Mouse (Mus musculus) intestine, postnatal 0 days (tissue): Measurements from ENCODE around the gene 1700069L16Rik. TPM values are rescaled to one million over a fixed set of nuclear protein-coding genes. Genes with fewer than 3 reads are reported as not detected.

Experiments
- ATAC-seq: fragments of 200-750 bp; cut with Nextera tagmentation; 2 replicates; pipeline ENCODE4 v1.8.0; 2017; ENCODE audit warnings: mild to moderate bottlenecking, moderate TSS enrichment, moderate library complexity
- H3K27ac ChIP-seq: fragments of 300-500 bp; sonication (generic); 2 replicates; pipeline ENCODE4 v1.5.1; 2014; ENCODE audit warnings: mild to moderate bottlenecking, low read depth, low read length, moderate library complexity
- H3K27me3 ChIP-seq: fragments of 300-500 bp; sonication (generic); replicated peaks from 2 replicates; pipeline ENCODE4 v1.6.1; 2014; ENCODE audit warnings: low read length, mixed read lengths; ENCODE audit not compliant: control insufficient read depth, insufficient read depth
- H3K36me3 ChIP-seq: fragments of 300-500 bp; sonication (generic); 2 replicates; pipeline ENCODE4 v1.6.1; 2014; ENCODE audit warnings: mild to moderate bottlenecking, moderate library complexity; ENCODE audit not compliant: control insufficient read depth, insufficient read depth
- H3K4me1 ChIP-seq: fragments of 300-500 bp; sonication (generic); replicated peaks from 2 replicates; pipeline ENCODE4 v1.6.1; 2014; ENCODE audit warnings: antibody characterized with exemption, low read length, mixed read lengths; ENCODE audit not compliant: control insufficient read depth, insufficient read depth
- H3K4me2 ChIP-seq: fragments of 300-500 bp; sonication (generic); replicated peaks from 2 replicates; pipeline ENCODE4 v1.6.1; 2014; ENCODE audit warnings: low read depth, mild to moderate bottlenecking, moderate library complexity
- H3K4me3 ChIP-seq: fragments of 300-500 bp; sonication (generic); 2 replicates; pipeline ENCODE4 v1.5.1; 2014; ENCODE audit warnings: low read depth, low read length
- H3K9ac ChIP-seq: fragments of 300-500 bp; sonication (generic); 2 replicates; pipeline ENCODE4 v1.6.1; 2014; ENCODE audit warnings: mild to moderate bottlenecking, low read depth, low read length
- H3K9me3 ChIP-seq: fragments of 300-500 bp; sonication (generic); 2 replicates; pipeline ENCODE4 v1.6.1; 2016; ENCODE audit warnings: mixed run types; ENCODE audit not compliant: control insufficient read depth
- CTCF ChIP-seq: sonication (generic); IDR thresholded peaks from 2 replicates; pipeline ENCODE4 v1.5.1; 2016; ENCODE audit warnings: low read depth, mild to moderate bottlenecking, control low read depth, antibody characterized with exemption, moderate library complexity
- WGBS: fragments of 180-500 bp; shearing (Covaris S2); extraction: QIAGEN DNeasy Blood & Tissue Kit; methylation state at CpG from one replicate; pipeline ENCODE4 v1.1.7; 2014; 5-methylcytosine and 5-hydroxymethylcytosine counted together
- polyA plus RNA-seq: library from polyadenylated mRNA; unstranded; fragments of >200 nt; fragmentation: Nextera tagmentation; extraction: Ambion mirVana; gene quantifications from 2 replicates; pipeline ENCODE4 v1.2.1, GENCODE M21; 2015

1700069L16Rik gene
- polyA plus RNA-seq, 1 experiment from 2014 or later = not detected

DNA sequence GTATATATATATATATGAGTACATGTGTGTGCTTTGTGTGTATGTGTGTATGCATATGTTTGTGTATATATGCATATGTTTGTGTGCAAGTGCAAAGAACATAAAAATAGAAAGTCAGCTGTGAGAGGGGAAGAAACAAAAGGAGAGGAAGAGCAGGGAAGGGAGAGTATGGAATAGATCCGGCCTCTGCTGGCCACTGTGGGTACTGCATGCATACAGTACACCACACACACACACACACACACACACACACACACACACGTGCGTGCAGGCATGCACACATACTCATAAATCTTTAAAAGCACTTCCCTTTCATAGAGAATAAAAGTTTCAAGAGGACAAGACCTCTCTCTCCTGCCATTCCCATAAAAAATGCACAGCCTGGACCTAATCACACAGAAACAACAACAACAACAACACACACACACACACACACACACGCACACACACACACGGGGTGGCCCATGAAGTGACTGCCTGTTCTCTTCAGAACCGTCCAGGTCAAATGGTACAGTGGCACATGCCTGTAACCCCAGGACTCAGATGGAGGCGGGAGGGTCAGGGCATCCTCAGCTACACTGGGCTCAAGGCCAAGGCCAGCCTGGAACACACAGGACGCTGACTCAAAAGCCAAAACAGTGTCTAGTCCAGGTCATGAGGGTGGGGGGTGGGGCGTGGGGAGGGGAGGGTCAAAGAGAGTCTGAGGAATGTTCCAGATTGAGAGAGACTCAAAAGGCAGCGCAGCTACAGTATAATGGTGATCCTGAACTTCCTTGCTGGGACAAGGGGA lies 2.2 kb downstream of the 1700069L16Rik start:
- Histone ChIP-seq H3K27me3 (no peaks in the 10 kb centered on the region), H3K9ac (no peak overlapping the region), H3K4me2 (no peak overlapping the region), H3K27ac (no peak overlapping the region), H3K4me3 (no peak overlapping the region), H3K36me3 (no peaks in the 10 kb centered on the region), H3K9me3 (no peaks in the 10 kb centered on the region), H3K4me1 (no peaks in the 10 kb centered on the region)
- no peak for ATAC-seq
- WGBS = 87% methylated on average over 10 of the region's 10 CpGs
- TF ChIP-seq CTCF = peak; percentile 41

DNA sequence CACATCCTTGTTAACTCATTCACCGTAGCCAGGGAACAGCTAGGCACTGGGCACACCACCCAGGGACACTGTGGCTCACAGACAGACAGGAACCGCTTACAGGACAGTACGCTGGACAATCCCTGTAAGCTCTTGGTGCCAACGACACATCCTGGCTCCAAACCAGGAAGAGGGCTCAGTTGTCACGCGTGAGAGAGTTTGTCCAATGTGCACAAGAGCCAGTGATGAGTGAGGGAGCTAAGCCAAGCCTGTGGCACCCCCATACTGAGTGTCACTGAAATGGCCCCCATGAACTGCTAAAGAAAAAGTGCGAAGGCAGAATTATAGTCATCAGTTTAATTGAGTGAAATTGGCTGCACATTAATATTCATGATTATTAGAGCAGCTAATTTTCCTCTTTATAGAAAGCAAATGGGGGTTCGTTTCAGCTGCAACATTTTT lies 5.3 kb downstream of the 1700069L16Rik start:
- Histone ChIP-seq H3K36me3 (no peaks in the 10 kb centered on the region), H3K4me3 (no peak overlapping the region), H3K4me2 (no peak overlapping the region), H3K9ac (no peak overlapping the region), H3K27ac (no peak overlapping the region), H3K9me3 (no peaks in the 10 kb centered on the region), H3K27me3 (no peaks in the 10 kb centered on the region), H3K4me1 (no peaks in the 10 kb centered on the region)
- TF ChIP-seq CTCF = no peak
- WGBS = 80% methylated on average over 8 of the region's 8 CpGs
- no peak for ATAC-seq

DNA sequence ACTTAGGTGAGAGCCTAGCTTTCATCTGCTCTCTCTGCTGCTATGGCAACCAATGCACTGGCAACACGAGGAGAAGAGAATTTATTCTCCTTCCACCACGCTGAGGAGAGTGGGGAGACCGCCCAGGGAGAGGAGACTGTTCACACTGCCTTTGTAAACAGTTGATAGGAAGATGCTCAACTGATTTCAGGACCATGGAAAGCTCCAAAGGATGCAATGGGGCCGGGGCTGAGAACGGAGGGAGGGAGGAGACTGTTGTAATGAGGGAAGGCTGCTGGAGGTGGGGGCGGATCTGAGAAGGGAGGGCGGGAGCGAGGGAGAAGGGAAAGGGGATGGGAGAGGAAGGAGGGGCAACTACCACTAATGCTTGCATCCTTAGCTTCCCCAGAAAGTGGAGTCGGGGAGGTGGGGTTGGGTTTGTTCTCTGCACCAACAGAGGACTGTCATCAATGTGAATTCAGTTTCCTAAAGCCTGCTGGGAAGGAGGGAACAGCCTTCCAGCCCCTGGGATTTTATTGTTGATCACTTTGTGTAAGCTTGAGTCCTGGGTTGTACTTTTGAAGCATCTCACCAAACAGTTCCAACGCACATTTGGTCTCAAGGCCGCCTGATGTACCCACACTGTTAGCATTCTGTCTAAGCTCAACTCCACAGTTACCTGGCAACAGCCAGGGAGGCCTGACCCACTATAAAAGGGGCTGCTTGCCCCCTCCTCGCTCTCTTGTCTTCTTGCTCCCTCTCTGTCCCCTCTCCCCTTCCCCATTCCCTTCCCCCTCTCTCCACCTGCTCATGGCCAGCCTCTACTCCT lies 7.8 kb downstream of the 1700069L16Rik start:
- ATAC-seq = no peak
- Histone ChIP-seq H3K27me3 (no peaks in the 10 kb centered on the region), H3K4me2 (no peak overlapping the region), H3K36me3 (no peaks in the 10 kb centered on the region), H3K4me1 (no peaks in the 10 kb centered on the region), H3K4me3 (no peak overlapping the region), H3K9me3 (no peaks in the 10 kb centered on the region), H3K9ac (no peak overlapping the region), H3K27ac (no peak overlapping the region)
- WGBS = 7% methylated on average over 12 of the region's 12 CpGs
- TF ChIP-seq CTCF = no peak

DNA sequence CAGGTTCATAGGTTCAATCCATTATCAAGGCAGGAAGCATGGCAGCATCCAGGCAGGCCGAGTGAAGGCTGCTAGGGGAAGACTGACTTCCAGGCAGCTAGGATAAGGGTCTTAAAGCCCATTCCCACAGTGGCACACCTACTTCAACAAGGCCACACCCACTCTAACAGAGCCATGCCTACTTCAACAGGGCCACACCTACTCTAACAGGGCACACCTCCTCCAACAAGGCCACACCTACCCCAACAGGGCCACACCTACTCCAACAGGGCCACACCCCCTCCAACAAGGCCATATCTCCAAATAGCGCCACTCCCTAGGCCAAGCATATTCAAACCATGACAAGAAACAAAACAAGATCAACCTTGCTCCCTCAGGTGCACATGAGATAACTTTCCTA lies 11.7 kb downstream of the 1700069L16Rik start:
- Histone ChIP-seq H3K4me1 (no peaks in the 10 kb centered on the region), H3K27ac (no peak overlapping the region), H3K9ac (no peak overlapping the region), H3K27me3 (no peaks in the 10 kb centered on the region), H3K4me2 (no peak overlapping the region), H3K36me3 (no peaks in the 10 kb centered on the region), H3K9me3 (no peaks in the 10 kb centered on the region), H3K4me3 (no peak overlapping the region)
- no peak for TF ChIP-seq CTCF
- ATAC-seq = no peak
- 65% methylated on average over 2 of the region's 2 CpGs for WGBS

DNA sequence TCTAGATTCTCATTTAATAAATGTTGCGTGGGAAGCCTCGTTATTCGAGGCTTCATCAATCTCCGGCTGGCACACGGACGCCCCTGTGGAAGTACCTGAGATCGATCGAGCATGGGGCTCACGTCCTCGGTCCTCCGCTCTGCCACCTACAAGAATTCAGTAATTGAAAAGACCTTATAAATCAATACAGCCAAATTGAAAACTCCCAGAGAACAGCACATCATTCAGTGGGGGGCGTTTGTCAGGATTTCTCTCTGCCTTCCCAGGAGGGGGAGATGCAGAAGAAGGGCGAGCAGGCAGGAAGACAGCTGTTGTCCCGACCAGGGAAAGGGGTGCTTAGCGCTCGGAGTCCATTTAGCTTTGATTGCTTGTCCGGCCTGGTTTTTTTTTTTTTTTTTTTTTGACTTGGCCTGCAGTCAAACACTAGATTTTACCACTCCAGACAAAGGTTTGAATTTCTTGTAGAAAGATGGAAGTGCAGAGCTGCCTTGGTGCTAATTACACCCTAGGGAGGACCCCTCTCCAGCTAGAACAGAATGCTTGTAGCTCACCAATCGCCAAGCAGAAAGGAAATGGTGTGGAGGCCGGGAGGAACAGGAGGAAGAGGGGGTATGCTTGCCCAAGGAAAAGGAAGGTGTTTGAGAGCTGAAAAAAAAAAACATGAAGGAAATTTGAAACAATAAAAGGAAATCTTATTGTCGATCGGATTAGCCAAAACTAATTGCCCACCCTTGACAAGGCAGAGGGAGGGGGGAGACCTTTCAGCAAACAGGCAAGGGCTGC lies 20.6 kb downstream of the 1700069L16Rik start:
- H3K27ac ChIP-seq = no peak overlapping the region
- no peak for TF ChIP-seq CTCF
- H3K4me3 ChIP-seq = no peak overlapping the region
- no peak overlapping the region for H3K9ac ChIP-seq
- H3K36me3 ChIP-seq = no peaks in the 10 kb centered on the region
- ATAC-seq = no peak
- no peaks in the 10 kb centered on the region for H3K4me1 ChIP-seq
- H3K9me3 ChIP-seq = no peaks in the 10 kb centered on the region
- no peak overlapping the region for H3K4me2 ChIP-seq
- WGBS = 58% methylated on average over 21 of the region's 21 CpGs
- H3K27me3 ChIP-seq = no peaks in the 10 kb centered on the region
